18 mouse cellular contexts compared by ENCODE assay signal in the genomic region with DNA sequence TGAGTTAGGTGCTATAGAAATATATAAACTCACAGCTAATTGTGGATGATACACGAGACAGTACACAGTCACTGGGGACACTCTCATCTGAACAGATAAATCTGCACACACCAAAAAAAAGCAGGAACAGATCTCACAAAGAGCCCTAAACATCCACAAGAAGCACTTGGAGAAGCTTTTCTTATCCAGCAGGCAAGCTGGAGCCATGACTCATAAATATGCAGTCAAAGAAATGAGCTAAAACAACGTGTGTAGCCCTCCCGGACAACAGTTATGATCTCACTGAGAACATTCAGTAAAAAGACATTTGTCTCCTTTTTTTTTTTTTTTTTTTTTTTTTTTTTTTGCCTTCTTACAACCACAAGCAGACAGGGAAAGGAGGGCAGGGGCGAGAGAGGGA.
"Had no signal": no experiment of that assay in that cellular context is flagged by ENCODE, and none has a peak within 500 bp of the region (broad histone marks: within the 10 kb centered on the region; RNA-seq: fewer than 3 reads in every experiment).

No protein-coding gene starts in this region.

- H3K4me3 ChIP-seq: layer of hippocampus, adult 2 months; liver, embryonic 13.5 days; midbrain, embryonic 12.5 days; midbrain, embryonic 15.5 days; neural tube, embryonic 12.5 days; neural tube, embryonic 15.5 days had no signal

- ATAC-seq: intestine, postnatal 0 days; midbrain, embryonic 15.5 days had no signal

- H3K27ac ChIP-seq: kidney, postnatal 0 days; layer of hippocampus, adult 2 months; liver, embryonic 13.5 days; midbrain, embryonic 12.5 days; midbrain, embryonic 15.5 days; neural tube, embryonic 12.5 days; neural tube, embryonic 15.5 days; stomach, postnatal 0 days had no signal

- H3K4me1 ChIP-seq: liver, embryonic 13.5 days; midbrain, embryonic 12.5 days; midbrain, embryonic 15.5 days; neural tube, embryonic 12.5 days; neural tube, embryonic 15.5 days had no signal

- DNase-seq: kidney, adult 2 months; kidney, postnatal 25 days; liver, embryonic 13.5 days; lung, adult 2 months; lung, postnatal 14 days; lung, postnatal 4 days; retina, postnatal 1 day; right cerebral cortex, postnatal 4 days; thymus, adult 18-20 months; thymus, postnatal 36 days had no signal
